Mouse (Mus musculus) megakaryocyte, embryonic 14.5 days (primary cell): ENCODE data around the gene Ino80d.

Source experiments
- FLI1 ChIP-seq: IDR thresholded peaks from 2 replicates; pipeline ENCODE4 v1.6.1; 2012; ENCODE audit warnings: low read length, inconsistent platforms, mixed read lengths
- GATA1 ChIP-seq: IDR thresholded peaks from 3 replicates; pipeline ENCODE4 v1.6.1; 2012; ENCODE audit warnings: mixed read lengths, low read length, inconsistent platforms, borderline replicate concordance

DNA sequence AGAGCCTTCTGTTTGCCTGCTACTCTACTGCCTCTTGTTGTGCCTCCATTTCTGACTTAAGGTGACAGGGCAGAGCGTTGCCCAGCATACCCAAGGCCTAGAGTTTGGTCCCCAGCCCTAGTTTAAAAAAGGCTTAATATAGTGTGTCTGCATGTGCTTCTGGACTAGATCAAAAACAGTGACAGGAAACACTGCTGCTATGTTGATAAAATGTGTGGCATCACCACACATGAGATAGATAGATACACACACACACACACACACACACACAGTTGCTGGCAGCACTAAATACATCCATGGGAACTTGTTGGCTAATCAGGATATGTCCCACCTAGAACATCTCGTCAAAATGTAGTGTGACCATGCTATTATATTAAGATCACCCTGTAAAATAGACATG lies 5.9 kb upstream of the Ino80d start:
- TF ChIP-seq GATA1: no peak
- no peak for TF ChIP-seq FLI1
